Mouse (Mus musculus) adrenal gland, postnatal 0 days (tissue): ENCODE measurements around the gene Rhoj. TPM values are rescaled to one million over a fixed set of nuclear protein-coding genes. Genes with fewer than 3 reads are reported as not detected.

Source experiments
- polyA plus RNA-seq: library from polyadenylated mRNA; unstranded; fragments of >200 nt; fragmentation: Nextera tagmentation; extraction: Ambion mirVana; gene quantifications from 2 replicates; pipeline ENCODE4 v1.2.1, GENCODE M21; 2015

Rhoj gene
- polyA plus RNA-seq: 42.6 and 47.5 TPM in 2 replicates

DNA sequence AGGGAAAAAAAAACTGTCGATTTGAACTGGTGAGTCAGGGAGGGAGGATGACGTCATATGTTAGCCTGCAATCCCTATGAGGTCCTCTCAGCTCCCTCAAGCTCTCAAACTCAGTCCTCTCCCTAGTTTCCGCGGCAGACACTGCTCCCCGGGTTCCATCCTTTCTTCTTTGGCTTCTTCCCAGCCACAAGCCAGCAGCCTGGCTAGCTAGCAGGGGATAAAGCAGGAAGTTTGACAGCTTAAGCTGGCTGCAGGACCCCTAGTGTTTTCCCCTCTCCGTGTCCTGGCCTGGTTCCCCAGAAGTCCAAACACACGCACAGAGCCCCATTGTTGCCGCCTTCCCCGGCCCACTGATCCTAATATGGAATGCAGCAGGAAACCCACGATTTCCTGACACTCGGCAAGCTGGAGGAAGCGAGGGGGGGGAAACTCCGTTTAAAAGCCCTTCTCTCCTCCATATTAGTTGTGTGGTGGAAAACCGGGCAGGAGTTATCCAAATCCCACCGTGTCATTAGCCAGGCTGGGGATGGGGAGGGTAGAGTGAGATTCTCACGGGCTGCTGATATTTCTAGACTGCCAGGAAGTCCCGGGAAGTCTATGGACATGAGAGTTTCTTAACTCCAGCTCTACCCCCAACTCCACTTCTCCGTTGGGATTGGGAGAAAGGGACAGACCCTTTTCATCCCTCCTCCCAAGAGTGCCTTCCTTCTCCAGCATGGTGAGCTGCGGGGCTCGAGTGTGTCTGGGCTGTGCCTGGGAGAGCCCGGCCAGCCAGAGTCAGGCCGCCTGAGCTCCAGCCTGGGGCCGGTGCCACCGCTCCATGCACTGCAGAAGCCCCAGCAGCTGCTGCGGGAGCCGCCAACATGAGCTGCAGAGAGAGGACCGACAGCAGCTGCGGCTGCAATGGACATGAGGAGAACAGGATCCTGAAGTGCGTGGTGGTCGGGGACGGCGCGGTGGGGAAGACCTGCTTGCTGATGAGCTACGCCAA lies at the start of gene Rhoj:
Gene Rhoj, plus strand, starts transcription at position 362 of the 991 bp plus-strand sequence.

GRCm38 (mm10) chr12:75416681-75417080 lies 108.6 kb downstream of the Rhoj start, which contains the start of gene Gphb5:
Gene Gphb5, minus strand, starts transcription at chr12:75416781.

Other genes with a start within 250 kb of the Rhoj start
- gene Kcnh5, start 131.0 kb upstream of the Rhoj start, polyA plus RNA-seq: 0.09 and 0.14 TPM in 2 replicates
- gene Gphb5, start 108.5 kb downstream of the Rhoj start, polyA plus RNA-seq: not detected in 2 replicates